Mouse (Mus musculus): ENCODE measurements around the gene Cnnm2.

DNA sequence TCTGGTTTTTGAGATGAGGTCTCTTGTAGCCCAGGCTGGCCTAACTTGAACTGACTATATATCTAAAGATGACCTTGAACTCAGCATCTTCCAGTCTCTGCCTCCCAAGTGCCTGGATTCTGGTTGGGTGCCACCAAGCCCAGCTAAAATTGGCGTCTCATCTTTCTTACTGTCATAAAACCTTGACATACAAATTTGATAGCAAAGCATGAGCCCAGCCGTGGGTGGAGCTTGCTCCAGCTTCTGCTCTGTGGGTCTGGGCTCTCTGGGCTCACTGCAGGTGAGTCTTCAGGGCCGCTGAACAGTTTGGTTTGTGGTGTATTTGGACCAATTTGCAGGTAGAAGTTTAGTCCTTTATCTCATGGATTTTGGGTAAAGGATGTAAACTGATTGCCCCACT is 112.5 kb downstream of the Cnnm2 start:
- TF ChIP-seq CTCF (IDR thresholded peaks at IDR 0.05; ENCODE audit: low read depth, low read length): no peak
- TF ChIP-seq GATA1 (IDR thresholded peaks at IDR 0.05; ENCODE audit: borderline replicate concordance, low read length): no peak
- no peak for TF ChIP-seq TAL1 (conservative IDR thresholded peaks at IDR 0.05; ENCODE audit: low read depth, low read length)
- no peak for TF ChIP-seq POLR2AphosphoS5 (IDR thresholded peaks at IDR 0.05; ENCODE audit: insufficient replicate concordance, low read depth, low read length)
- no peak for TF ChIP-seq GATA2 (IDR thresholded peaks at IDR 0.05; ENCODE audit: borderline replicate concordance, low read depth, low read length)
